Mouse (Mus musculus) bone marrow macrophage, adult 2 months (primary cell): ENCODE measurements around the gene Ttc23. TPM values are rescaled to one million over a fixed set of nuclear protein-coding genes. Genes with fewer than 3 reads are reported as not detected.

Experiments
- H3K27ac ChIP-seq: 2 replicates; pipeline ENCODE4 v1.5.1; 2012; ENCODE audit warnings: low read depth, low read length; ENCODE audit not compliant: insufficient read depth
- H3K4me1 ChIP-seq: 2 replicates; pipeline ENCODE4 v1.6.1; 2012; ENCODE audit warnings: low read length; ENCODE audit not compliant: control insufficient read depth, insufficient read depth
- H3K4me3 ChIP-seq: 2 replicates; pipeline ENCODE4 v1.5.1; 2012; ENCODE audit warnings: mild to moderate bottlenecking, low read length, moderate library complexity; ENCODE audit not compliant: insufficient read depth
- CTCF ChIP-seq: IDR thresholded peaks from 2 replicates; pipeline ENCODE4 v1.5.1; 2012; ENCODE audit warnings: low read depth, mild to moderate bottlenecking, low read length, moderate library complexity
- POLR2A ChIP-seq: IDR thresholded peaks from 2 replicates; pipeline ENCODE4 v1.6.1; 2012; ENCODE audit warnings: mild to moderate bottlenecking, low read depth, low read length, borderline replicate concordance
- polyA plus RNA-seq: library from polyadenylated mRNA; stranded (reverse); fragments of >200 nt; gene quantifications from 2 replicates; pipeline ENCODE4 v1.2.4, GENCODE M21; 2012; ENCODE audit not compliant: missing spikeins, insufficient read depth, insufficient read length

Gene Ttc23
- polyA plus RNA-seq, 1 experiment = 1.8 TPM

DNA sequence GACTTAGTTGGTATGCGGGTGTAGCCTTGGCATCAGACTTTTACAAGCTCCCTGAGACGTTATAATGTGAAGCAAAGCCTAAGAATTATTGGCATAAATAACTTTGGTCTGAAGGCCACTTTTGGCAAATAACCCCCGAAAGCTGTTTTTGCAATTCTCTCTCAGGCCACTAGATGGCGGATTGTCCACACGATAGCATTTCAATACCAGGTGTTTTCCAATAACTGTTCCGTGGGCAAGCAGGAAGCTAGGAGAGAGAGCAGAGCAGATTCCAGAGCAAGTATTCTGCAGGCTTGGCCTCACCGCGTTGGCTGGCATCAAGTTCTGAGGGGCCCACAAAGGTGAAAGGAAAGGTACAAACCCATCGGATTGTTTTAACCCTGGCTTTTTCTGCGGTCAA lies 141.5 kb downstream of the Ttc23 start:
- Histone ChIP-seq H3K4me3 (no peak overlapping the region), H3K4me1 (no peaks in the 10 kb centered on the region), H3K27ac (no peak overlapping the region)
- no peak for TF ChIP-seq POLR2A
- peak; percentile 75 for TF ChIP-seq CTCF

- no peak overlapping the region for H3K4me3 ChIP-seq
- no peak for TF ChIP-seq CTCF
- TF ChIP-seq POLR2A = no peak
- no peaks in the 10 kb centered on the region for H3K4me1 ChIP-seq
- no peak overlapping the region for H3K27ac ChIP-seq
These were observed 144.0 kb downstream of the Ttc23 start for GRCm38 (mm10) chr7:67791256-67791655.

DNA sequence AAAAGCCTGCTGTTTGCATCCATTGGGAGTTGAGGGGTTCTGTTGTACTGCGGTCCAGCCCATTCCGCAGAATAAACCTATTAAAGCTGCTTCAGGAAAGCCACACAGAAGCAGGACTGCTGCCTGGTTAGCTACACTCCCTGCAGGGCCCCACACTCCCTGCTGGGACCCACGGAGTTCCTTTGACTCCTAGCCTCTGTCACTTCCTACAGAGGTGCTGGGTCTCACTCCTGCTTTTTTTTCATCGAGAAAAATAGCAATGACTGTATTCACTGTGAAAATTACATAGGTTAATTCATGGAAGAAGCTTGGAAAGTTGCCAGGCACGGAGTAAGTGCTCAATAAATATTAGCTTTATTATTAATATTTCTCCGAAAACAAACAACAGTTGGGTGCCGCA lies 146.2 kb downstream of the Ttc23 start:
- Histone ChIP-seq H3K27ac (no peak overlapping the region), H3K4me3 (no peak overlapping the region), H3K4me1 (no peaks in the 10 kb centered on the region)
- TF ChIP-seq POLR2A = no peak
- TF ChIP-seq CTCF = no peak

- TF ChIP-seq CTCF = no peak
- TF ChIP-seq POLR2A = no peak
- H3K27ac ChIP-seq = no peak overlapping the region
- H3K4me1 ChIP-seq = no peaks in the 10 kb centered on the region
- no peak overlapping the region for H3K4me3 ChIP-seq
These were observed 149.9 kb downstream of the Ttc23 start for GRCm38 (mm10) chr7:67797065-67797464.

DNA sequence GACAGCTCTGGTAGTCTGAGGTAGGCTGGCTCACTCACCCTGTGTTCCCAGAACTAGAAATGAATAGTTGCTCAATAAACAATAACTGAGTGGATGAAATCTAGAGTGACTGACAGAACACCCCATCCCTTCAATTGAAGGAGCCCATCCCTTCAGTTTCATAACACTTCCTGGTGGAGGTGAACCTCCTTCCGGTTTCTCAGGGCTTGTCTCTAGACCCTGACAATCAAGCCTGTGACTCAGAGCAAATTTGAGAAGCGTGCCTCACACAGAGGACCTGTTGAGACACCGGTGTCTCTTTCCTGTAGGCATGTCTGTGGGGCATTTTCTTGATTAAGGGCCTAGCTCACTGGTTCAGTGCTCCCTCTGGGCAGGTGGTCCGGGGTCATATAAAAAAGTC lies 151.3 kb downstream of the Ttc23 start:
- no peaks in the 10 kb centered on the region for H3K4me1 ChIP-seq
- no peak overlapping the region for H3K27ac ChIP-seq
- H3K4me3 ChIP-seq = no peak overlapping the region
- TF ChIP-seq CTCF = no peak
- no peak for TF ChIP-seq POLR2A

DNA sequence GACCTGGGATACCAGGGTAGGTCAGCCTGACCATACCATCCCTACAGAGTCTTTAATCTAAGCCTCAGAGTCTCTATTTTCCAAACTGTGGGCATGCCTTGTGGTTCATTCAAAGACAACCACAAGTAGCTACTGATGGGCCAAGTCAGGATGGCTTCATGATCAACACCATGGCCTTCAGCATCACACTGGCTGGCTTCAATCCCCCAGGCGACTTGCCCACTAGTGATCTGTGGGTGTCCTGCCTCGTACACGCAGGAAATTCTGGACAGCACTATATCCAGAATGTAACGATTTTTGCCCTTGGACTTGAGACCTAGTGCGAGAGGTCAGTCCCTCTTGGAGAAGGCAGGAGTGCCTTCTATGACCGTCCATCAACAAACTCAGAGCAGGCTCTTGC lies 153.3 kb downstream of the Ttc23 start:
- no peaks in the 10 kb centered on the region for H3K4me1 ChIP-seq
- TF ChIP-seq POLR2A (no peak), CTCF (no peak)
- H3K4me3 ChIP-seq = no peak overlapping the region
- H3K27ac ChIP-seq = no peak overlapping the region

DNA sequence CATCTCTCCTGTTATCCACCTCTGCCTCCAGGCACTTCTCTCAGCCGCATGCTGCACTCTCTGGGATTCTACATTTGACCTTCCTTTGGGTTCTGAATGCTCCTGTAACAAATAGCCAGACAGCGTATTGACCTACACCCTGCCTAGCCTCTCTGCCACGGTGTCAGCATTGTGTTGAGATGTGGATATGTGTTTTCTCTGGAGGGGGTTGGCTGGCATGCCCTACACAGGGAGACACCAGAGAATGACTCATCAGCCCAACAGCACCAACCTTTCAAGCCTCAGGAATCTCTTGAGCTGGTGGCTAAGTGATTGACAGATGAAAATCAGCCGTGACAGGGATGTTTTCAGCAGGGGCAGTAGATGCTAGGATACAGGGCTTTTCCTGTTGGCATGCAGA lies 153.8 kb downstream of the Ttc23 start:
- Histone ChIP-seq H3K27ac (no peak overlapping the region), H3K4me3 (no peak overlapping the region), H3K4me1 (no peaks in the 10 kb centered on the region)
- TF ChIP-seq POLR2A (no peak), CTCF (no peak)

DNA sequence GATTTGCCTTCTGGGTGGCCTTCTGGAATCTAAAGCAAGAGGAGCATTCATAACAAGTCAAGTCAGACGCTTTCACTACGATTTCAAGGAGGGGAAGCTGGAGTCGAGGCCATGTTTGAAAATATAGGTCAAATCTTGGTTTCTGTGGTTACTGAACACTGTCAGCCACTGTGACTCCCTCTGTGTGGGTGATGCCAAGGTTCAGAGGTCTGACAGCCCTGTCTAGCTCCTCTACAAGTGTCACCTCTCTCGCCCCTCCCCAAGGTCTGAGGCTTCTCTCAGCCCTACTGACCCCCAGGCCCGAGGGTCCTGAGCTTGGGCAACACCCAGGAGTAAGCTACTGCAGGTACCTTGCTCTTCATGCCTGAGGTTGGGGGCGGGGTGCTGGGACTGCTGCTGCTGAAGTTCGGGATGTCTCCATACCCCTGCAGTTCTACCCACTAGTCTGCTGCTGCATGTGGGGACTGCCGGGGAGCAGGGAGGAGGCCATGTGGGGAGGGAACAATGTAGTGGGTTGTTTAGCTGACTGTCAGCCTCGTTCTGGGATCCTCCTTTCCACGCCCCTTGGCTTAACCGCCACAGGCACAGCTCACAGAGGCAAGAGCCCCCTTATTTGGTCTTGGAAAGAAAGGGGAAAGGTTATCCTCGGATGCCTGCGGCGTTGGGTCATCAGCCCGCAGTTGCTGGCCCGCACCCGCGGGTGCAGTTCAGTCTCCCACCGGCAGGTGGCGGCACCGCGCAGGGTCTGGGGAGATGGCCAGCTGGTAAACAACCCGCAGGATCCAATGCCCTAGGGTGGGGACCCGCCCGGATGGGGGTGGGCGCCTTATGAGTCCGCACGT lies 156.0 kb downstream of the Ttc23 start:
- peak; percentile 59 for TF ChIP-seq CTCF
- no peak for TF ChIP-seq POLR2A
- H3K27ac ChIP-seq = no peak overlapping the region
- no peaks in the 10 kb centered on the region for H3K4me1 ChIP-seq
- no peak overlapping the region for H3K4me3 ChIP-seq

- Histone ChIP-seq H3K4me3 (no peak overlapping the region), H3K4me1 (no peaks in the 10 kb centered on the region), H3K27ac (no peak overlapping the region)
- TF ChIP-seq POLR2A (no peak), CTCF (no peak)
These were observed 156.6 kb downstream of the Ttc23 start for GRCm38 (mm10) chr7:67803857-67804215.

Other genes with a start within 250 kb of the Ttc23 start
- 7.9 and 12.2 TPM in 2 replicates for gene Lrrc28, start 2.1 kb upstream of the Ttc23 start, polyA plus RNA-seq
- 0.24 TPM in 1 of 2 replicates, not detected in the other for gene Synm, start 112.3 kb downstream of the Ttc23 start, polyA plus RNA-seq